ENCODE assay signal across 23 mouse cellular contexts in genomic region chr14:93818845-93819244, GRCm38 (mm10).
"Had no signal": no experiment of that assay in that cellular context is flagged by ENCODE, and none has a peak within 500 bp of the region (broad histone marks: within the 10 kb centered on the region; RNA-seq: fewer than 3 reads in every experiment).

No protein-coding gene starts in this region.

- H3K27ac ChIP-seq: gastrocnemius, adult 2 months; heart, embryonic 10.5 days; hindbrain, embryonic 10.5 days; hindbrain, embryonic 12.5 days; hindbrain, embryonic 14.5 days; intestine, embryonic 15.5 days; left cerebral cortex, adult 2 months; limb, embryonic 10.5 days; limb, embryonic 12.5 days; liver, embryonic 13.5 days; liver, embryonic 15.5 days had no signal

- DNase-seq: gastrocnemius, adult 2 months; gastrocnemius, postnatal 10 days; gastrocnemius, postnatal 25 days; heart, adult 18-20 months; heart, postnatal 10 days; heart, postnatal 4 days; kidney, adult 18-20 months; kidney, adult 8-10 months; kidney, postnatal 10 days; kidney, postnatal 25 days; kidney, postnatal 4 days; liver; liver, embryonic 13.5 days had no signal

- H3K4me3 ChIP-seq: gastrocnemius, adult 2 months; heart, embryonic 10.5 days; heart, embryonic 12.5 days; hindbrain, embryonic 10.5 days; hindbrain, embryonic 12.5 days; intestine, embryonic 15.5 days; left cerebral cortex, adult 2 months; limb, embryonic 10.5 days; limb, embryonic 12.5 days; liver, embryonic 13.5 days; liver, embryonic 15.5 days had no signal
